Mouse (Mus musculus): ENCODE measurements around the gene Dpp6. TPM values are rescaled to one million over a fixed set of nuclear protein-coding genes. Genes with fewer than 3 reads are reported as not detected.

The Dpp6 gene
- polyA plus RNA-seq, 1 experiment from 2014 or later: 28.8 TPM

DNA sequence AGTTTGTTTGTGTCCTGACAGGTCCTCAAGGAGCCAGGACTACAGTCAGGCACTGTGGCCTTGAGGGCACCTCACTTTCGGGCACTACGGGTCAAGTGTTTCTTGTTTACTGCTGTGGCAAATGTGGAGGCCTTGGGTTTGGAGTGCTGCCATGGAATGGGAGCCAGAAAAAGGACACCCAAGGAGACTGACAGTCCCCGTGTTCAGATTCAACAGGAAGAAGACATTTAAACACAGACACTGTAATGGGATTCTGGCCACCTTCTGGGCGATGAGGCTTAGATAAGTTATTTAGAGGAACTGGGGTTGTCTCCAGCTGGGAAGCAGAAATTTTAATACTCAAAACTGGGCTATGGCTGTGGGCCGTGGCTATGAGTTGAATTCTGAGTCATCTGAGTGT lies 913.7 kb downstream of the Dpp6 start:
- Histone ChIP-seq H3K9me3 (no peaks in the 10 kb centered on the region), H3K4me3 (no peak overlapping the region), H3K36me3 (no peaks in the 10 kb centered on the region), H3K27ac (replicated peaks) (no peak overlapping the region), H3K4me1 (no peaks in the 10 kb centered on the region), H3K9ac (replicated peaks) (no peak overlapping the region), H3K4me2 (replicated peaks) (no peak overlapping the region), H3K27me3 (no peaks in the 10 kb centered on the region)
- no peak for ATAC-seq (replicated peaks)
- WGBS: 82% methylated on average over 5 of the region's 5 CpGs

DNA sequence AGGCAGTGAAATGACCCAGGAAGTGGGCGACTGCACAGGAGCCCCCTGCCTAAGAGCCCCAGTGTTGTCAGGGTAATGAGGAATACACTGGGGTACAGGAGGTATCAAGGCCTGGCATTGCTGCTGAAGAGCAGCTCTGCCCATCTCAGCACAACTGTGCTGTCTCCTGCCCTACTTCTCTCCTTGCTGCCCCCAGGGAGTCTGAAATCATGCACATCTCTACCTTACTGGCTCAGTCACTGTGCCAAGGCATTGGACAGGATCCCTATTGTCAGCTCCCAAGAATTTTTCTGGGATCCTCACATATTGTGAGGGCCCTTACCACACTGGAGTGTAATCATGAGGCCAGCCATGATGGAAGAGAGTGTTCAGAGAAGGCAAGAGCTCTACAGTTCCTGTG lies 914.4 kb downstream of the Dpp6 start:
- H3K36me3 ChIP-seq: no peaks in the 10 kb centered on the region
- no peaks in the 10 kb centered on the region for H3K4me1 ChIP-seq
- H3K9me3 ChIP-seq: no peaks in the 10 kb centered on the region
- H3K27me3 ChIP-seq: no peaks in the 10 kb centered on the region
- no peak overlapping the region for H3K9ac ChIP-seq (replicated peaks)
- H3K4me2 ChIP-seq (replicated peaks): no peak overlapping the region
- 94% methylated on average over 1 of the region's 1 CpGs for WGBS
- H3K27ac ChIP-seq (replicated peaks): no peak overlapping the region
- H3K4me3 ChIP-seq: no peak overlapping the region
- 0 out of 2 replicates have a peak, but pooled peaks have one; percentile 25 for ATAC-seq (replicated peaks)

DNA sequence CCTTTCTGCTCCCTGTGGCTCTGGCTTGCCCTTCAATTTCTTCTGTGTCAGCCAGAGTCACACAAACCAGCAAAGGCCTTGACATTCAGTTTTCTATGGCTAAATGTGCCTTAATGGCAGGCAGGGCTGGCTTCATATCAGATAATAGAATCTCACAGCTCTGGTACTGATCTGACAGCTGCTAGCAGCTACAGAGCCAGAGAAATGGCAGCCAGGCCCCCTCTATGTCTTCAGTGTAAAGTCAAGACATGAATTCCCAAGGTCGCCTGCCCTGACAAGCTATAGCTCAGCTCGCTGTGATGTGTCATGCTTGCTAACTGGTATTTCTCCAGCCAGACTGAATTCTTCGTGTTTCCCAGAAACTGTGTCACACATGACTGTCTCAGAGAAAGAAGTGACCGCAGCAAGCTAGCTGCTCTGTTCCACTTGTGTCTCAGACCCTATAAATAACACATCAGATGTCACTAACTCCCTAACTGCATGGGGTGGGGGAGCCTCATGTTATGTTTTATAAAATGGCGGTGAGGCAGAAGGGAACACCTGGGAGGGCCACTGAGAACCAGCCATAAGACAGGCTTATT lies 915.4 kb downstream of the Dpp6 start:
- H3K27ac ChIP-seq (replicated peaks): 0 out of 2 replicates have a peak overlapping the region, but pooled peaks have one; percentile 6
- H3K9me3 ChIP-seq: no peaks in the 10 kb centered on the region
- no peak overlapping the region for H3K4me2 ChIP-seq (replicated peaks)
- ATAC-seq (replicated peaks): no peak
- H3K4me1 ChIP-seq: no peaks in the 10 kb centered on the region
- H3K4me3 ChIP-seq: no peak overlapping the region
- no peaks in the 10 kb centered on the region for H3K36me3 ChIP-seq
- H3K9ac ChIP-seq (replicated peaks): no peak overlapping the region
- 70% methylated on average over 5 of the region's 5 CpGs for WGBS
- no peaks in the 10 kb centered on the region for H3K27me3 ChIP-seq

DNA sequence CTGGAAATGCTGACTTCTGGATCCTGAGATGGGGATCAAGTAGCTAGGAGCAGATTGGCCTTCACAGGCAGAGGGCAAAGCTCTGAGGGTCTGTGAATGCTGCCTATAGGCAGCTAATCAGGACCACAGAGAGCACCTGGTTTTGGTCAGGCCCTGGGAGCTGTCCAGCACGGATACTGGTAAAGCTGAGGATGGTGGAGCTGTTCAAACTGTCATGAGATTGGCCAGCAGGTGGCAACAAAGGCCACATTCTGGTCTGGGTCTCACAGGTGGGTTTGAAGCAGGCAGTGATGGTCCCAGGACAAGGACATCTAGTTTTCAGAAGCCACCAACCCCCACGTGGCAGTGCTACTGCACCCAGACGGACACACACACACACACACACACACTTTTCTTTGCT lies 920.2 kb downstream of the Dpp6 start:
- Histone ChIP-seq H3K4me3 (no peak overlapping the region), H3K4me1 (no peaks in the 10 kb centered on the region), H3K27me3 (no peaks in the 10 kb centered on the region), H3K9me3 (no peaks in the 10 kb centered on the region), H3K4me2 (replicated peaks) (no peak overlapping the region), H3K36me3 (peaks cover 9% of the 10 kb centered on the region; the same call in 1 of the 2 replicates), H3K9ac (replicated peaks) (no peak overlapping the region), H3K27ac (replicated peaks) (no peak overlapping the region)
- 4% methylated on average over 3 of the region's 3 CpGs for WGBS
- ATAC-seq (replicated peaks): no peak

DNA sequence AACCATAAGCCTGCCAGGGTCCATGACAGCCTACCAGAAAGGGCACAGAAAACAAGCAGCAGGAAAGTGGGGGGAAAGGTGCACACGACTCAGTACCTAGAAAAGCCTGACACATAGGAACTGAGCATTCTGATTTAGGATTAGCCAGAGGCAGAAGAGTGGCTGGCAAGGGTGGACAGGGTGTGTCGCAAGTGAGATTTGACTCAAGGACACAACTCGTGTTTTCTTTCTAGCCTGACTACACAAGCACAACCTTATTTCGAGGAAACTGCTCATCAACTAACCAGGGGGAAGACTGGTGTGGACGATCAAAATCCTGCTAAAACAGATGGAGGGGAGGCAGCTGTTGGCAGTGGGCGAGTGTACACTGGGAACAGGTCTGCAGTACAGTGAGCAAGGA lies 922.2 kb downstream of the Dpp6 start:
- H3K9ac ChIP-seq (replicated peaks): no peak overlapping the region
- peaks cover 24% of the 10 kb centered on the region for H3K36me3 ChIP-seq
- H3K27ac ChIP-seq (replicated peaks): no peak overlapping the region
- no peaks in the 10 kb centered on the region for H3K9me3 ChIP-seq
- H3K4me3 ChIP-seq: no peak overlapping the region
- H3K27me3 ChIP-seq: no peaks in the 10 kb centered on the region
- no peaks in the 10 kb centered on the region for H3K4me1 ChIP-seq
- 86% methylated on average over 6 of the region's 6 CpGs for WGBS
- no peak overlapping the region for H3K4me2 ChIP-seq (replicated peaks)
- ATAC-seq (replicated peaks): no peak

DNA sequence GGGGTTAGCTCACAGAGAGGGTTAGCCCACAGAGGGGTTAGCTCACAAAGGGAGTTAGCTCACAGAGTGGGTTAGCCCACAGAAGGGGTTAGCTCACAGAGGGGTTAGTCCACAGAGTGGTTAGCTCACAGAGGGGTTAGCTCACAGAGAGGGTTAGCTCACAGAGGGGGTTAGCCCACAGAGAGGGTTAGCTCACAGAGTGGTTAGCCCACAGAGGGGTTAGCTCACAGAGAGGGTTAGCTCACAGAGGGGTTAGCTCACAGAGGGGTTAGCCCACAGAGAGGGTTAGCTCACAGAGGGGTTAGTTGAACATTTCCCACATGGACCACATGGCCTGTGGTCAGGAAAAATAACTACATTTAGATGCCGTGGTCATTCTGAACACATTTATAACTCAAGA lies 927.9 kb downstream of the Dpp6 start:
- Histone ChIP-seq H3K27ac (replicated peaks) (no peak overlapping the region), H3K4me1 (no peaks in the 10 kb centered on the region), H3K4me3 (no peak overlapping the region), H3K4me2 (replicated peaks) (no peak overlapping the region), H3K9me3 (no peaks in the 10 kb centered on the region), H3K36me3 (peaks cover 56% of the 10 kb centered on the region), H3K27me3 (no peaks in the 10 kb centered on the region), H3K9ac (replicated peaks) (no peak overlapping the region)
- no peak for ATAC-seq (replicated peaks)
- 100% methylated on average over 1 of the region's 1 CpGs for WGBS

DNA sequence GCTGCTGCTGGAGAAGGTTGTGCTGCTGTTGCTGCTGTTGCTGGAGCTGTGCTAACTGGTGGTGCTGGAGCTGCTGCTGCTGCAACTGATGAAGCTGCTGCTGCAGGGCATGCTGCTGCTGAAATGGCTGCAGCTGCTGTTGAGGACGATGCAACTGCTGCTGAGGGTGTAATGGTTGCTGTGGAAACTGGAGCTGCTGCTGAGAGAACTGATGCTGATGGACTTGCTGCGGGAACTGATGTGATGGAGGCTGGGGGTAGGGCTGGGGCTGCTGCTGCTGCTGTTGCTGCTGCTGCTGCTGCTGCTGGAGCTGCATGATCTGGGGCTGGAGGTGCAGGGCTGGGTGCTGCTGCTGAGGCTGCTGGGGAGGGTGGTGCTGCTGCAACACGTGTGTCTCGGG lies 948.8 kb downstream of the Dpp6 start:
- ATAC-seq (replicated peaks): 0 out of 2 replicates have a peak, but pooled peaks have one; percentile 41
- peaks cover 53% of the 10 kb centered on the region for H3K36me3 ChIP-seq
- 74% methylated on average over 4 of the region's 4 CpGs for WGBS

DNA sequence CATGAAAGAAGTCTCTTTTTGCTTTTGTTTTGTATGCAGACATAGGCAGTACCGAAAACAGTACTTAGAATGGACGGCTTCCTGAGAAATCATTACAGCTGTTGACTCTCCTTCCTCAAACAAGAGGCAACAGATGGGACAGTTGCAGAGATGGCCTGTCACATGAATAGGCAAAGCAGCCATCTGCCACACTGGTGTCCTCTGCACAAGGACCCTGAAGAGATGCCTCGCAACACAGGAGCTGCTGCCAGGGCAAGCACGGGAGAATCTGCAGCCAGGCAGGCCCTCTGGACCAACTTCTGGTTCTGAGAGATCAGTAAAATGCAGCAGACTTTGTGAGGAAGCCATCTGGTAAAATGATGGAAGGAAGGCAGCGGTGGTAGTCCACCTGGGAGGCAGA lies 950.9 kb downstream of the Dpp6 start:
- WGBS: 68% methylated on average over 5 of the region's 5 CpGs
- Histone ChIP-seq H3K9me3 (no peaks in the 10 kb centered on the region), H3K4me3 (no peak overlapping the region), H3K4me1 (no peaks in the 10 kb centered on the region), H3K4me2 (replicated peaks) (no peak overlapping the region), H3K27me3 (no peaks in the 10 kb centered on the region), H3K27ac (replicated peaks) (no peak overlapping the region), H3K36me3 (peaks cover 54% of the 10 kb centered on the region), H3K9ac (replicated peaks) (no peak overlapping the region)
- ATAC-seq (replicated peaks): no peak

More for the DNA sequence above, 948.8 kb downstream of the Dpp6 start:
- H3K9me3 ChIP-seq: no peaks in the 10 kb centered on the region
- H3K4me1 ChIP-seq: no peaks in the 10 kb centered on the region
- H3K4me3 ChIP-seq: no peak overlapping the region
- H3K9ac ChIP-seq (replicated peaks): no peak overlapping the region
- no peak overlapping the region for H3K4me2 ChIP-seq (replicated peaks)
- no peak overlapping the region for H3K27ac ChIP-seq (replicated peaks)
- H3K27me3 ChIP-seq: no peaks in the 10 kb centered on the region

All from forebrain, embryonic 15.5 days (tissue).